Mouse (Mus musculus) neural tube, embryonic 12.5 days (tissue): ENCODE measurements around the gene Tmem132e. TPM values are rescaled to one million over a fixed set of nuclear protein-coding genes. Genes with fewer than 3 reads are reported as not detected.

Experiments
- ATAC-seq: fragments of 200-750 bp; cut with Nextera tagmentation; 2 replicates; pipeline ENCODE4 v1.8.0; 2017; ENCODE audit warnings: low read depth, mild to moderate bottlenecking, moderate TSS enrichment, moderate library complexity; ENCODE audit not compliant: low FRiP score
- H3K27ac ChIP-seq: fragments of 300-500 bp; sonication (generic); 2 replicates; pipeline ENCODE4 v1.5.1; 2016
- H3K27me3 ChIP-seq: fragments of 300-500 bp; sonication (generic); replicated peaks from 2 replicates; pipeline ENCODE4 v1.6.1; 2016; ENCODE audit warnings: mild to moderate bottlenecking
- H3K36me3 ChIP-seq: fragments of 300-500 bp; sonication (generic); 2 replicates; pipeline ENCODE4 v1.6.1; 2016; ENCODE audit warnings: mild to moderate bottlenecking
- H3K4me1 ChIP-seq: fragments of 300-500 bp; sonication (generic); 2 replicates; pipeline ENCODE4 v1.6.1; 2016
- H3K4me2 ChIP-seq: fragments of 300-500 bp; sonication (generic); replicated peaks from 2 replicates; pipeline ENCODE4 v1.6.1; 2016; ENCODE audit warnings: mild to moderate bottlenecking
- H3K4me3 ChIP-seq: fragments of 300-500 bp; sonication (generic); 2 replicates; pipeline ENCODE4 v1.5.1; 2016
- H3K9ac ChIP-seq: fragments of 300-500 bp; sonication (generic); 2 replicates; pipeline ENCODE4 v1.6.1; 2016; ENCODE audit warnings: mild to moderate bottlenecking
- H3K9me3 ChIP-seq: fragments of 300-500 bp; sonication (generic); 2 replicates; pipeline ENCODE4 v1.6.1; 2016; ENCODE audit warnings: mild to moderate bottlenecking
- WGBS: fragments of 180-500 bp; shearing (Covaris S2); methylation state at CpG from one replicate; pipeline ENCODE4 v1.1.7; 2016; 5-methylcytosine and 5-hydroxymethylcytosine counted together
- polyA plus RNA-seq: library from polyadenylated mRNA; unstranded; fragments of >200 nt; fragmentation: Nextera tagmentation; extraction: Ambion mirVana; gene quantifications from 2 replicates; pipeline ENCODE4 v1.2.1, GENCODE M21; 2016

Tmem132e gene
- polyA plus RNA-seq = 7.1 and 8.8 TPM in 2 replicates

GRCm38 (mm10) chr11:82388371-82389313 is at the start of gene Tmem132e:
Gene Tmem132e (plus strand): TSS chr11:82388900.
- H3K4me1 ChIP-seq = peaks cover 35% of the 10 kb centered on the region
- peak; percentile 48 for ATAC-seq
- H3K4me3 ChIP-seq = peak within 1 kb of the TSS; percentile 68
- H3K9ac ChIP-seq = peak within 1 kb of the TSS; percentile 74
- no peak within 1 kb of the TSS; the same call in 1 of the 2 replicates for H3K27ac ChIP-seq
- H3K4me2 ChIP-seq = peak within 1 kb of the TSS; percentile 91
- H3K36me3 ChIP-seq = no peaks in the 10 kb centered on the region
- no peaks in the 10 kb centered on the region for H3K9me3 ChIP-seq
- peaks cover 57% of the 10 kb centered on the region for H3K27me3 ChIP-seq
- WGBS = under 1% methylated on average over 88 of the region's 88 CpGs

- peak overlapping the region; percentile 47; the same call in 1 of the 2 replicates for H3K27ac ChIP-seq
- peaks cover 20% of the 10 kb centered on the region for H3K4me1 ChIP-seq
- 12% methylated on average over 7 of the region's 7 CpGs for WGBS
These were observed 48.7 kb upstream of the Tmem132e start for GRCm38 (mm10) chr11:82339921-82340401.

GRCm38 (mm10) chr11:82340416-82340815 is 48.3 kb upstream of the Tmem132e start:
- WGBS = 34% methylated on average over 6 of the region's 6 CpGs
- Histone ChIP-seq H3K9me3 (no peaks in the 10 kb centered on the region), H3K36me3 (no peaks in the 10 kb centered on the region), H3K9ac (peak overlapping the region; percentile 14; the same call in 1 of the 2 replicates), H3K27me3 (0 out of 2 replicates have a peak, but pooled peaks cover 4% of the 10 kb centered on the region), H3K27ac (0 out of 2 replicates have a peak overlapping the region, but pooled peaks have one; percentile 16), H3K4me1 (peaks cover 22% of the 10 kb centered on the region), H3K4me2 (peak overlapping the region; percentile 24), H3K4me3 (no peak overlapping the region)
- ATAC-seq = no peak

More at GRCm38 (mm10) chr11:82339921-82340401, 48.7 kb upstream of the Tmem132e start:
- Histone ChIP-seq H3K9me3 (no peaks in the 10 kb centered on the region), H3K9ac (peak overlapping the region; percentile 14; the same call in 1 of the 2 replicates), H3K36me3 (no peaks in the 10 kb centered on the region), H3K4me2 (peak overlapping the region; percentile 24), H3K27me3 (0 out of 2 replicates have a peak, but pooled peaks cover 4% of the 10 kb centered on the region), H3K4me3 (no peak overlapping the region)
- ATAC-seq = peak; percentile 87

- no peak overlapping the region for H3K4me3 ChIP-seq
- H3K4me1 ChIP-seq = peaks cover 27% of the 10 kb centered on the region
- H3K27ac ChIP-seq = 0 out of 2 replicates have a peak overlapping the region, but pooled peaks have one; percentile 16
- peak overlapping the region; percentile 24; the same call in 1 of the 2 replicates for H3K4me2 ChIP-seq
- H3K9me3 ChIP-seq = no peaks in the 10 kb centered on the region
- H3K27me3 ChIP-seq = 0 out of 2 replicates have a peak, but pooled peaks cover 4% of the 10 kb centered on the region
- H3K9ac ChIP-seq = 0 out of 2 replicates have a peak overlapping the region, but pooled peaks have one; percentile 14
- no peak for ATAC-seq
- 65% methylated on average over 2 of the region's 2 CpGs for WGBS
- H3K36me3 ChIP-seq = no peaks in the 10 kb centered on the region
These were observed 47.8 kb upstream of the Tmem132e start for GRCm38 (mm10) chr11:82340900-82341299.

- 89% methylated on average over 10 of the region's 10 CpGs for WGBS
- no peak overlapping the region for H3K4me2 ChIP-seq
- no peaks in the 10 kb centered on the region for H3K36me3 ChIP-seq
- no peak overlapping the region for H3K4me3 ChIP-seq
- no peak overlapping the region for H3K27ac ChIP-seq
- no peaks in the 10 kb centered on the region for H3K9me3 ChIP-seq
- no peak for ATAC-seq
- no peaks in the 10 kb centered on the region for H3K4me1 ChIP-seq
- H3K9ac ChIP-seq = no peak overlapping the region
- H3K27me3 ChIP-seq = no peaks in the 10 kb centered on the region
These were observed 37.7 kb upstream of the Tmem132e start for GRCm38 (mm10) chr11:82351039-82351438.

GRCm38 (mm10) chr11:82370151-82370550 is 18.5 kb upstream of the Tmem132e start:
- H3K4me1 ChIP-seq = no peaks in the 10 kb centered on the region
- H3K27ac ChIP-seq = no peak overlapping the region
- no peak overlapping the region for H3K4me2 ChIP-seq
- WGBS = 70% methylated on average over 11 of the region's 11 CpGs
- no peaks in the 10 kb centered on the region for H3K9me3 ChIP-seq
- no peak for ATAC-seq
- 0 out of 2 replicates have a peak, but pooled peaks cover 3% of the 10 kb centered on the region for H3K27me3 ChIP-seq
- H3K4me3 ChIP-seq = no peak overlapping the region
- H3K9ac ChIP-seq = no peak overlapping the region
- no peaks in the 10 kb centered on the region for H3K36me3 ChIP-seq

GRCm38 (mm10) chr11:82371577-82371976 is 17.1 kb upstream of the Tmem132e start:
- Histone ChIP-seq H3K9ac (no peak overlapping the region), H3K9me3 (no peaks in the 10 kb centered on the region), H3K4me1 (no peaks in the 10 kb centered on the region), H3K27me3 (0 out of 2 replicates have a peak, but pooled peaks cover 3% of the 10 kb centered on the region), H3K36me3 (no peaks in the 10 kb centered on the region), H3K4me3 (no peak overlapping the region), H3K4me2 (no peak overlapping the region), H3K27ac (no peak overlapping the region)
- ATAC-seq = no peak
- 64% methylated on average over 4 of the region's 4 CpGs for WGBS

- Histone ChIP-seq H3K36me3 (no peaks in the 10 kb centered on the region), H3K4me2 (no peak overlapping the region), H3K4me3 (no peak overlapping the region), H3K27ac (no peak overlapping the region), H3K9me3 (no peaks in the 10 kb centered on the region), H3K9ac (no peak overlapping the region), H3K27me3 (peaks cover 17% of the 10 kb centered on the region), H3K4me1 (peaks cover 14% of the 10 kb centered on the region; the same call in 1 of the 2 replicates)
- WGBS = 63% methylated on average over 3 of the region's 3 CpGs
- peak; percentile 82 for ATAC-seq
These were observed 8.0 kb upstream of the Tmem132e start for GRCm38 (mm10) chr11:82380606-82381202.

- Histone ChIP-seq H3K4me2 (peak overlapping the region; percentile 91), H3K36me3 (no peaks in the 10 kb centered on the region), H3K27ac (peak overlapping the region; percentile 28; the same call in 1 of the 2 replicates), H3K9ac (peak overlapping the region; percentile 74), H3K9me3 (no peaks in the 10 kb centered on the region), H3K4me3 (peak overlapping the region; percentile 68), H3K27me3 (peaks cover 58% of the 10 kb centered on the region), H3K4me1 (peaks cover 35% of the 10 kb centered on the region)
- peak; percentile 64 for ATAC-seq
- WGBS = under 1% methylated on average over 51 of the region's 51 CpGs
These were observed 1.6 kb upstream of the Tmem132e start for GRCm38 (mm10) chr11:82386970-82387540.

GRCm38 (mm10) chr11:82387711-82388341 is 874 bp upstream of the Tmem132e start:
- Histone ChIP-seq H3K4me3 (peak overlapping the region; percentile 68), H3K36me3 (no peaks in the 10 kb centered on the region), H3K4me1 (peaks cover 35% of the 10 kb centered on the region), H3K9ac (peak overlapping the region; percentile 74), H3K9me3 (no peaks in the 10 kb centered on the region), H3K27me3 (peaks cover 58% of the 10 kb centered on the region), H3K27ac (no peak overlapping the region), H3K4me2 (peak overlapping the region; percentile 91)
- ATAC-seq = no peak
- under 1% methylated on average over 46 of the region's 47 CpGs for WGBS
